In genomic region chr1:43292561-43292960, GRCm38 (mm10) we compare ENCODE assay signal across 25 mouse cellular contexts.
DNase-seq lines count a peak whose midpoint lies in the region; ATAC-seq lines count a peak whose summit lies in the region.
"Had no signal": no experiment of that assay in that cellular context is flagged by ENCODE, and none has a peak within 500 bp of the region (broad histone marks: within the 10 kb centered on the region; RNA-seq: fewer than 3 reads in every experiment).

No protein-coding gene starts in this region.

- peaks cover 8% of the 10 kb centered on the region; the same call in 1 of the 2 replicates for H3K9me3 ChIP-seq in kidney, embryonic 16.5 days (ENCODE audit: low read length)
- no peaks in the 10 kb centered on the region for H3K9me3 ChIP-seq in intestine, embryonic 16.5 days (ENCODE audit: control insufficient read depth, low read length)
- H3K9me3 ChIP-seq in stomach, embryonic 15.5 days = no peaks in the 10 kb centered on the region
- H3K9me3 ChIP-seq: embryonic facial prominence, embryonic 13.5 days; forebrain, embryonic 12.5 days; forebrain, embryonic 15.5 days; heart, embryonic 12.5 days; heart, embryonic 15.5 days; hindbrain, embryonic 15.5 days had no signal

- 75% methylated on average over 2 of the region's 2 CpGs for WGBS in kidney, embryonic 16.5 days
- 60% methylated on average over 2 of the region's 2 CpGs for WGBS in intestine, embryonic 16.5 days
- WGBS in stomach, embryonic 15.5 days = 66% methylated on average over 2 of the region's 2 CpGs

- no peak for DNase-seq in kidney, postnatal 10 days
- no peak for DNase-seq in right cerebral cortex, postnatal 10 days (ENCODE audit: low spot score in 2 of 2)
- DNase-seq in ovary, postnatal 36 days (ENCODE audit: low spot score) = no peak
- DNase-seq: adrenal gland, adult 2 months; adrenal gland, postnatal 14 days; cerebellum, adult 11 months; cerebellum, adult 2 months; cerebellum, adult 9-11 months; cerebellum, postnatal 25 days; gastrocnemius, postnatal 25 days; heart, adult 18-20 months; heart, postnatal 14 days; heart, postnatal 4 days had no signal

- peak; percentile 86 for ATAC-seq in kidney, embryonic 16.5 days (ENCODE audit: low FRiP score, low TSS enrichment)
- peak; percentile 94 for ATAC-seq in intestine, embryonic 16.5 days
- ATAC-seq in stomach, embryonic 15.5 days (ENCODE audit: insufficient read depth, low FRiP score, low read depth) = peak; percentile 60; the same call in 1 of the 2 replicates
- ATAC-seq: CD4-positive, CD25-positive, alpha-beta regulatory T cell, adult 4 months; forebrain, embryonic 15.5 days had no signal

- H3K9ac ChIP-seq in kidney, embryonic 16.5 days (replicated peaks; ENCODE audit: low read length) = no peak overlapping the region
- H3K9ac ChIP-seq in intestine, embryonic 16.5 days (ENCODE audit: low read depth, low read length) = no peak overlapping the region
- H3K9ac ChIP-seq in stomach, embryonic 15.5 days = no peak overlapping the region
- H3K9ac ChIP-seq: embryonic facial prominence, embryonic 13.5 days; forebrain, embryonic 12.5 days; forebrain, embryonic 15.5 days; heart, embryonic 12.5 days; heart, embryonic 15.5 days; hindbrain, embryonic 15.5 days had no signal

- H3K4me3 ChIP-seq in kidney, embryonic 16.5 days (ENCODE audit: low read length) = no peak overlapping the region
- no peak overlapping the region for H3K4me3 ChIP-seq in intestine, embryonic 16.5 days (ENCODE audit: low read length)
- H3K4me3 ChIP-seq in stomach, embryonic 15.5 days (replicated peaks) = no peak overlapping the region
- H3K4me3 ChIP-seq: embryonic facial prominence, embryonic 10.5 days; embryonic facial prominence, embryonic 13.5 days; erythroblast, embryonic 14.5 days; forebrain, embryonic 12.5 days; forebrain, embryonic 15.5 days; heart, embryonic 12.5 days; heart, embryonic 15.5 days; hindbrain, embryonic 15.5 days had no signal

- no peaks in the 10 kb centered on the region for H3K36me3 ChIP-seq in kidney, embryonic 16.5 days (ENCODE audit: insufficient read depth, low read length)
- H3K36me3 ChIP-seq in intestine, embryonic 16.5 days (ENCODE audit: control insufficient read depth, insufficient read depth, low read length) = no peaks in the 10 kb centered on the region
- H3K36me3 ChIP-seq in stomach, embryonic 15.5 days = no peaks in the 10 kb centered on the region
- H3K36me3 ChIP-seq: embryonic facial prominence, embryonic 10.5 days; embryonic facial prominence, embryonic 13.5 days; forebrain, embryonic 12.5 days; forebrain, embryonic 15.5 days; heart, embryonic 12.5 days; heart, embryonic 15.5 days; hindbrain, embryonic 15.5 days had no signal

- H3K4me2 ChIP-seq in kidney, embryonic 16.5 days (replicated peaks; ENCODE audit: low read depth, low read length) = no peak overlapping the region
- no peak overlapping the region for H3K4me2 ChIP-seq in intestine, embryonic 16.5 days (ENCODE audit: low read depth, low read length)
- no peak overlapping the region for H3K4me2 ChIP-seq in stomach, embryonic 15.5 days
- H3K4me2 ChIP-seq: embryonic facial prominence, embryonic 13.5 days; forebrain, embryonic 12.5 days; forebrain, embryonic 15.5 days; heart, embryonic 12.5 days; heart, embryonic 15.5 days; hindbrain, embryonic 15.5 days had no signal

- H3K27ac ChIP-seq in kidney, embryonic 16.5 days (ENCODE audit: low read length) = peak overlapping the region; percentile 88
- H3K27ac ChIP-seq in intestine, embryonic 16.5 days (ENCODE audit: low read length) = 0 out of 2 replicates have a peak overlapping the region, but pooled peaks have one; percentile 28
- H3K27ac ChIP-seq in stomach, embryonic 15.5 days = no peak overlapping the region
- H3K27ac ChIP-seq: embryonic facial prominence, embryonic 10.5 days; embryonic facial prominence, embryonic 13.5 days; forebrain, embryonic 12.5 days; forebrain, embryonic 15.5 days; heart, embryonic 15.5 days; hindbrain, embryonic 15.5 days had no signal

- H3K27me3 ChIP-seq in kidney, embryonic 16.5 days (ENCODE audit: insufficient read depth, low read length) = no peaks in the 10 kb centered on the region
- H3K27me3 ChIP-seq in intestine, embryonic 16.5 days (replicated peaks; ENCODE audit: control insufficient read depth, insufficient read depth, low read length) = no peaks in the 10 kb centered on the region
- no peaks in the 10 kb centered on the region for H3K27me3 ChIP-seq in stomach, embryonic 15.5 days (replicated peaks)
- H3K27me3 ChIP-seq: embryonic facial prominence, embryonic 13.5 days; forebrain, embryonic 12.5 days; forebrain, embryonic 15.5 days; heart, embryonic 12.5 days; heart, embryonic 15.5 days; hindbrain, embryonic 15.5 days had no signal

- H3K4me1 ChIP-seq in kidney, embryonic 16.5 days (ENCODE audit: insufficient read depth, low read length) = no peaks in the 10 kb centered on the region
- H3K4me1 ChIP-seq in intestine, embryonic 16.5 days (ENCODE audit: control insufficient read depth, insufficient read depth, low read length) = no peaks in the 10 kb centered on the region
- H3K4me1 ChIP-seq in stomach, embryonic 15.5 days = no peaks in the 10 kb centered on the region
- H3K4me1 ChIP-seq: embryonic facial prominence, embryonic 10.5 days; embryonic facial prominence, embryonic 13.5 days; forebrain, embryonic 12.5 days; forebrain, embryonic 15.5 days; heart, embryonic 12.5 days; heart, embryonic 15.5 days; hindbrain, embryonic 15.5 days had no signal
